Mouse (Mus musculus) liver, postnatal 0 days (tissue): ENCODE data around the gene Emb. TPM values are rescaled to one million over a fixed set of nuclear protein-coding genes. Genes with fewer than 3 reads are reported as not detected.

Source experiments
- ATAC-seq: fragments of 200-750 bp; cut with Nextera tagmentation; 2 replicates; pipeline ENCODE4 v1.8.0; 2017; ENCODE audit warnings: mild to moderate bottlenecking, moderate library complexity
- DNase-seq: peaks from one replicate; pipeline ENCODE4 v3.0.0-alpha.2; 2016
- H3K27ac ChIP-seq: fragments of 300-500 bp; sonication (generic); 2 replicates; pipeline ENCODE4 v1.5.1; 2014; ENCODE audit warnings: antibody characterized with exemption, moderate library complexity, mild to moderate bottlenecking, low read depth
- H3K27me3 ChIP-seq: fragments of 300-500 bp; sonication (generic); 2 replicates; pipeline ENCODE4 v1.6.1; 2014; ENCODE audit warnings: low read length, control low read depth, mixed read lengths; ENCODE audit not compliant: insufficient read depth
- H3K36me3 ChIP-seq: fragments of 300-500 bp; sonication (generic); replicated peaks from 2 replicates; pipeline ENCODE4 v1.6.1; 2014; ENCODE audit warnings: mild to moderate bottlenecking, control low read depth, low read length, moderate library complexity, mixed read lengths; ENCODE audit not compliant: insufficient read depth
- H3K4me1 ChIP-seq: fragments of 300-500 bp; sonication (generic); 2 replicates; pipeline ENCODE4 v1.6.1; 2014; ENCODE audit warnings: antibody characterized with exemption, mild to moderate bottlenecking, control low read depth; ENCODE audit not compliant: insufficient read depth
- H3K4me2 ChIP-seq: fragments of 300-500 bp; sonication (generic); 2 replicates; pipeline ENCODE4 v1.6.1; 2014; ENCODE audit warnings: low read depth, mild to moderate bottlenecking, low read length, moderate library complexity, mixed read lengths
- H3K4me3 ChIP-seq: fragments of 300-500 bp; sonication (generic); 2 replicates; pipeline ENCODE4 v1.5.1; 2014; ENCODE audit warnings: low read depth, low read length
- H3K9ac ChIP-seq: fragments of 300-500 bp; sonication (generic); replicated peaks from 2 replicates; pipeline ENCODE4 v1.6.1; 2014; ENCODE audit warnings: mild to moderate bottlenecking, moderate library complexity
- H3K9me3 ChIP-seq: fragments of 300-500 bp; sonication (generic); 2 replicates; pipeline ENCODE4 v1.6.1; 2016; ENCODE audit warnings: mild to moderate bottlenecking, control low read depth, low read length, mixed read lengths
- CTCF ChIP-seq: sonication (generic); IDR thresholded peaks from 2 replicates; pipeline ENCODE4 v1.5.1; 2016; ENCODE audit warnings: antibody characterized with exemption, low read depth
- EP300 ChIP-seq: IDR thresholded peaks from 2 replicates; pipeline ENCODE4 v1.6.1; 2016; ENCODE audit warnings: antibody characterized with exemption, low read depth, mild to moderate bottlenecking
- WGBS: fragments of 180-500 bp; shearing (Covaris S2); extraction: QIAGEN DNeasy Blood & Tissue Kit; methylation state at CpG from one replicate; pipeline ENCODE4 v1.1.7; 2014; ENCODE audit not compliant: insufficient replicate concordance; 5-methylcytosine and 5-hydroxymethylcytosine counted together
- polyA plus RNA-seq: library from polyadenylated mRNA; unstranded; fragments of >200 nt; fragmentation: Nextera tagmentation; extraction: Ambion mirVana; gene quantifications from 2 replicates; pipeline ENCODE4 v1.2.1, GENCODE M21; 2015

Gene Emb
- polyA plus RNA-seq, 1 experiment from 2014 or later = 15.4 TPM

GRCm38 (mm10) chr13:117193422-117193983 is 14.8 kb upstream of the Emb start:
- ATAC-seq = 0 out of 2 replicates have a peak, but pooled peaks have one; percentile 17
- no peak for DNase-seq
- H3K4me1 ChIP-seq = no peaks in the 10 kb centered on the region

GRCm38 (mm10) chr13:117195569-117196495 is 12.5 kb upstream of the Emb start:
- H3K4me1 ChIP-seq = no peaks in the 10 kb centered on the region
- no peak overlapping the region for H3K4me2 ChIP-seq
- no peaks in the 10 kb centered on the region for H3K36me3 ChIP-seq
- no peak for TF ChIP-seq EP300
- no peak for TF ChIP-seq CTCF
- no peak overlapping the region for H3K9ac ChIP-seq
- no peak overlapping the region for H3K4me3 ChIP-seq
- ATAC-seq = peak; percentile 64
- no peak for DNase-seq
- 52% methylated on average over 13 of the region's 13 CpGs for WGBS
- peak overlapping the region; percentile 55 for H3K27ac ChIP-seq
- no peaks in the 10 kb centered on the region for H3K9me3 ChIP-seq
- no peaks in the 10 kb centered on the region for H3K27me3 ChIP-seq

More at GRCm38 (mm10) chr13:117193422-117193983, 14.8 kb upstream of the Emb start:
- TF ChIP-seq CTCF = no peak
- TF ChIP-seq EP300 = no peak
- Histone ChIP-seq H3K27me3 (no peaks in the 10 kb centered on the region), H3K9ac (no peak overlapping the region), H3K36me3 (no peaks in the 10 kb centered on the region), H3K9me3 (no peaks in the 10 kb centered on the region), H3K4me2 (no peak overlapping the region), H3K4me3 (no peak overlapping the region), H3K27ac (no peak overlapping the region)
- WGBS = 48% methylated on average over 7 of the region's 7 CpGs

- Histone ChIP-seq H3K27ac (no peak overlapping the region), H3K9ac (no peak overlapping the region), H3K27me3 (no peaks in the 10 kb centered on the region), H3K36me3 (no peaks in the 10 kb centered on the region), H3K9me3 (no peaks in the 10 kb centered on the region), H3K4me3 (no peak overlapping the region), H3K4me1 (no peaks in the 10 kb centered on the region), H3K4me2 (no peak overlapping the region)
- DNase-seq = no peak
- no peak for ATAC-seq
- TF ChIP-seq EP300 (no peak), CTCF (no peak)
- WGBS = 52% methylated on average over 2 of the region's 2 CpGs
Measured at GRCm38 (mm10) chr13:117197666-117198065, 10.7 kb upstream of the Emb start.

DNA sequence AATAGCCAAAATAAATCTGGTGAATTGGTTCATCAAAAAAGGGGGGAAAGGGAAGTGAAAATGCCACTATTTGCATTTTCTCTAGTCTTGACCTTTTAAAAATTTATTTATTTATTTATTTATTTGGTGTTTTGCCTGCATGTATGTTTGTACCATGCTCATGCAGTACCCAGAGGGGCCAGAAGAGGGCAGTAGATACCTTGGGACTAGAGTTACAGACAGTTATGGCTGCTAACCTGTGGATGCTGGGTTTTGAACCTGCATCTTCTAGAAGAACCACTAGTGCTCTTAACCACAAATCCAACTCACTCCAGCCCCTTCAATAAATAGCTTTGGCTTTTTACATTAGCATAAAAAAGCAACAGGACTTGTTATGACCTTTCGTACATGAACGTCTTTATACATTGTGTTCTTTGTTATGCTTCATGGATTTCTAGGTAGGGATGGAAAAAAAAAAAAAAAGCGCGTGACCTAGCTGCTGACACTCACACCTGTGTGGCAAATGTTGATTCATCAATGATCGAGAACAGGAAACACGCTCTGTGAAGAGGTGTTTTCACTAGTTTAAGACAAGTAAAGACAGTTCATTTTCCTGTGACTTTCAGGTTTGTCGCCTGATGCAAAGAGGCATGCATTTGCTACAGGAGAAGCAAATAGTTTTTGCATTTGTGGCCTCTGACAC is 9.8 kb upstream of the Emb start:
- ATAC-seq (peak; percentile 40), DNase-seq (peak; percentile 84)
- H3K9me3 ChIP-seq = no peaks in the 10 kb centered on the region
- TF ChIP-seq CTCF = peak; percentile 84
- TF ChIP-seq EP300 = no peak
- H3K27me3 ChIP-seq = no peaks in the 10 kb centered on the region
- no peak overlapping the region for H3K27ac ChIP-seq
- no peak overlapping the region for H3K9ac ChIP-seq
- 84% methylated on average over 7 of the region's 7 CpGs for WGBS
- no peak overlapping the region for H3K4me3 ChIP-seq
- H3K4me2 ChIP-seq = no peak overlapping the region
- H3K36me3 ChIP-seq = no peaks in the 10 kb centered on the region
- no peaks in the 10 kb centered on the region for H3K4me1 ChIP-seq

GRCm38 (mm10) chr13:117202755-117203471 is 5.4 kb upstream of the Emb start:
- no peak overlapping the region for H3K9ac ChIP-seq
- no peak for ATAC-seq
- no peak overlapping the region for H3K4me2 ChIP-seq
- no peak overlapping the region for H3K4me3 ChIP-seq
- 30% methylated on average over 16 of the region's 22 CpGs for WGBS
- no peak overlapping the region for H3K27ac ChIP-seq
- no peaks in the 10 kb centered on the region for H3K4me1 ChIP-seq
- no peaks in the 10 kb centered on the region for H3K27me3 ChIP-seq
- TF ChIP-seq CTCF (peak; percentile 78), EP300 (no peak)
- no peaks in the 10 kb centered on the region for H3K36me3 ChIP-seq
- H3K9me3 ChIP-seq = no peaks in the 10 kb centered on the region
- DNase-seq = peak; percentile 29
